Mouse (Mus musculus) cortical plate, adult 2 months (tissue): Measurements from ENCODE around the gene Gamt. TPM values are rescaled to one million over a fixed set of nuclear protein-coding genes. Genes with fewer than 3 reads are reported as not detected.

Source experiments
- H3K27ac ChIP-seq: fragments of 200-500 bp; 2 replicates; pipeline ENCODE4 v1.5.1; 2012; ENCODE audit warnings: low read length, control low read depth, inconsistent platforms; ENCODE audit not compliant: insufficient read depth
- H3K4me1 ChIP-seq: fragments of 200-500 bp; 2 replicates; pipeline ENCODE4 v1.6.1; 2011; ENCODE audit warnings: low read length; ENCODE audit not compliant: control insufficient read depth, insufficient read depth
- H3K4me3 ChIP-seq: fragments of 200-500 bp; 2 replicates; pipeline ENCODE4 v1.5.1; 2011; ENCODE audit warnings: mild to moderate bottlenecking, low read length, control low read depth; ENCODE audit not compliant: insufficient read depth
- CTCF ChIP-seq: fragments of 200-500 bp; IDR thresholded peaks from 2 replicates; pipeline ENCODE4 v1.5.1; 2011; ENCODE audit warnings: mild to moderate bottlenecking, control low read depth, low read length; ENCODE audit not compliant: insufficient read depth; ENCODE audit errors: extremely low read depth
- POLR2A ChIP-seq: fragments of 200-500 bp; IDR thresholded peaks from 2 replicates; pipeline ENCODE4 v1.6.1; 2011; ENCODE audit warnings: mild to moderate bottlenecking, low read length, control low read depth; ENCODE audit not compliant: insufficient read depth; ENCODE audit errors: extremely low read depth
- polyA plus RNA-seq: library from polyadenylated mRNA; depleted of rRNA; stranded (reverse); fragments of >200 nt; gene quantifications from 2 replicates; pipeline ENCODE4 v1.2.3, GENCODE M21; 2012

Gamt gene
- polyA plus RNA-seq, 1 experiment, result 59.6 TPM

DNA sequence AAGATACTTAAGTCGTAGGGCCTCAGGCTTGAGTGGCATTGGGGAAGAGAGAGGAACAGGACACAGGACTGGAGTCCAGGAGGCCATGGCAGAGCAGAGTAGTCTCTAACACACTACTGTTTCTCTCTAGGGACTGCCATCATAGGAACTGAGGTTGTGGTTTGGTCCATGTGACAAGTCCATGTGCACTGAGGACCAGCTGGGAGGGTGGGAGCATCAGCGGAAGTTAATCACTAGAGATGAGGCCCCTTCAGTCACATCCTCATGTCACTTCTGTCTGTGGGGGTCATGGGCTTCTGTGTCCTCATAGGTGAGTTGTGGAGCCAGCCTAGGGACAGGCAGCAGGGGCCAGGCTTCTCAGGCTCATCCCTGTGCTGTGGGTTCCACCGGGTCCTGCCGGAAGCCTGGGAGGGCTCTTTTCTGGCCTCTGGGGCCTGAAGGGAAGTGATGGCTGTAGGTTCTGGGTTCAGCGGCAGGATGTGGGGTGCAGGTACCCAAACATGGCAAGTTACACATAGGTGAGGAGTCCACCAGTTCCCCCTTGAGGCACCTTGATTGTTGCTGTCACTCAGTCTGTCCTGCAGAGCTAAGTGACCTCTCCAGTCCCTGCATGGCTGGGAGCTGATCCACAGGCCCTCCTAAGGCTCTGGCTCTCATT lies 10.5 kb upstream of the Gamt start:
- TF ChIP-seq POLR2A, result no peak
- no peak for TF ChIP-seq CTCF
- peaks cover 16% of the 10 kb centered on the region for H3K4me1 ChIP-seq
- no peak overlapping the region for H3K27ac ChIP-seq
- H3K4me3 ChIP-seq, result no peak overlapping the region

- Histone ChIP-seq H3K4me1 (peaks cover 16% of the 10 kb centered on the region), H3K27ac (no peak overlapping the region), H3K4me3 (no peak overlapping the region)
- no peak for TF ChIP-seq CTCF
- TF ChIP-seq POLR2A, result no peak
Observed at GRCm38 (mm10) chr10:80270734-80271181, 9.9 kb upstream of the Gamt start.

- Histone ChIP-seq H3K4me1 (peaks cover 16% of the 10 kb centered on the region), H3K27ac (no peak overlapping the region), H3K4me3 (no peak overlapping the region)
- TF ChIP-seq CTCF (no peak), POLR2A (no peak)
Observed at GRCm38 (mm10) chr10:80270099-80270498, 9.3 kb upstream of the Gamt start.

DNA sequence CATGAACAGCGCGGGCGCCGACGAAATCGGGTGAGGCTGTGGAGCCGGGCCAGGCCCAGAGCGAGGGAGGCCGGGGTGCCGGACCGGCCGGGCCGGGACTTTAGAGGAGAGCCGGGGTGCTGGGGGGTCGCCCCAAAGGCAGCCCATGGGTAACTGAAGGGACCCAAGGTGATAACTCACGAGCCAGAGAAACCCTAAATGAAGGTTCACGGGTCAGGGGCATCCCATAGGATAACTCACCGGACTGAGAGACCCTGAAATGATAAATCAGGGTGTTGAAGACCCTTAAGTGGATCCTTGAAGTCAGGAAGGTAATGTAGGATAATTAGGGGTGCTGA lies 4.3 kb upstream of the Gamt start:
- Histone ChIP-seq H3K4me3 (peak overlapping the region; percentile 70), H3K4me1 (peaks cover 6% of the 10 kb centered on the region), H3K27ac (peak overlapping the region; percentile 76; the same call in 1 of the 2 replicates)
- TF ChIP-seq POLR2A (no peak), CTCF (no peak)

GRCm38 (mm10) chr10:80264341-80265148 lies 3.7 kb upstream of the Gamt start:
- TF ChIP-seq CTCF (no peak), POLR2A (peak; percentile 47)
- Histone ChIP-seq H3K27ac (peak overlapping the region; percentile 78; the same call in 1 of the 2 replicates), H3K4me3 (peak overlapping the region; percentile 70), H3K4me1 (peaks cover 6% of the 10 kb centered on the region)

DNA sequence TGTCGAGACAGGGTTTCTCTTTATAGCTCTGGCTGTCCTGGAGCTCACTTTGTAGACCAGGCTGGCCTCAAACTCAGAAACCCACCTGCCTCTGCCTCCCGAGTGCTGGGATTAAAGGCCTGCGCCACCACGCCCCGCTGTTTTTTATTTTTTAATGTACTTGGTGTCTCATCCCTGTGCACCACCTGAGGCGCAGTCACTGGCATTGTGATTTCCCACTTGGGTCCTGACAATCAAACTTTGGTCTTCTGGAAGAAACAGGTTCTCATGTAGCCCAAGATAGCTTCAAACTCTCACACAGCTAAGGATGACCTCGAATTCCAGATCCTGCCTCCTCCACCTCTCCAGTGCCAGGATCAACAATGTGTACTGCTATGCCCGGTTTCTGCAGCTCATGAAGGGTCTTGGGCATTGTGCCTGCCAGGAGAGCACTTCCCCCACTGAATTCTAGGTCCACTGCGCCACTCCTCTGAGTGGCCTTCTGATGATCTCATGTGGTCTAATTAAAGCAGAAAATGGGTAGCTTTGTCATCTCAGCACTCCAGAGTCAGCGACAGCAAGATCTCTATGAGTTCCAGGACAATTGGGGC lies 2.1 kb upstream of the Gamt start:
- Histone ChIP-seq H3K27ac (no peak overlapping the region), H3K4me1 (peaks cover 5% of the 10 kb centered on the region), H3K4me3 (no peak overlapping the region)
- TF ChIP-seq POLR2A (no peak), CTCF (no peak)

- Histone ChIP-seq H3K27ac (no peak overlapping the region), H3K4me1 (no peaks in the 10 kb centered on the region; the same call in 1 of the 2 replicates)
- TF ChIP-seq POLR2A (no peak), CTCF (no peak)
Observed at GRCm38 (mm10) chr10:80262169-80262568, 1.4 kb upstream of the Gamt start.

GRCm38 (mm10) chr10:80261585-80261968 lies 765 bp upstream of the Gamt start:
- Histone ChIP-seq H3K4me3 (peak overlapping the region; percentile 48), H3K27ac (peak overlapping the region; percentile 58), H3K4me1 (no peaks in the 10 kb centered on the region; the same call in 1 of the 2 replicates)
- TF ChIP-seq CTCF (no peak), POLR2A (0 out of 2 replicates have a peak, but pooled peaks have one; percentile 41)

More at GRCm38 (mm10) chr10:80262169-80262568, 1.4 kb upstream of the Gamt start:
- no peak overlapping the region; the same call in 1 of the 2 replicates for H3K4me3 ChIP-seq

DNA sequence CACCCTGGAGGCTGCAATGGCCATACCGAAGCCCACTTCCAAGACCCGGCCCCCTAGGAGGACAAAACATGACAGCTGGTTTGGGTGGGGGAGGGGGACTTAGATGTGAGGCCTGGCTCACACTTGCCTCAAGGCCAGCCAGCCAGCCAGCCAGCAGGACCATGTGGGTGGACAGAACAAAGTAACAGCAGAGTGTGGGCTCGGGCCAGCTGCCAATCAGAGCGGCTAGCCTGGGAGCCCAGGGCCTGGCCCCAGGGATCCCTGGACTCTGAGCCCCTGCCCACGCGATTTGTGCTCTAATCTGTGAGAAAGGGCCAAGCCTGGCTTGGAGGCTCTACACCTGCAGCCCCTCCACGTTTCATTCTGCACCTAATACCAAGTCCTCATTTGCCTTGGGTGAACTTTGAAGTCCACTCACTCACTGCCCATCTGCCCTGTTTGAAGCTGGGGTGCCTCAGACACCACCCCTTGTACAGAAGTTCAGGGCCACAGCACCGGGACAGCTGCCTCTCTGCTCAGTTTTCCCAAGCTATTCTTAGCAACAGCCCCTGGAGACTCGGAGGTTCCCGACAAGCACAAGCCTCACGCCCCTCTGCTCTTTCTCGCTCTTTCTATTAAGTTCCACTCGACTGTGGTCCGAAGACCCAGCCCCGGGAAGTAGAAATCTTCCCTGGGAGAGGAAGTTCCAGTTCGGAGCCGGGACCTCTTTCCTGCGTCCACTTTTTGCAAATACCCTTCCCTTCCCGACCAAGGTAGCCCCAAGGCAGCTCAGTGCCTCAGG lies 761 bp downstream of the Gamt start:
- Histone ChIP-seq H3K4me1 (no peaks in the 10 kb centered on the region), H3K27ac (peak overlapping the region; percentile 85), H3K4me3 (peak overlapping the region; percentile 48)
- TF ChIP-seq POLR2A (peak; percentile 7; the same call in 1 of the 2 replicates), CTCF (no peak)
